Mouse (Mus musculus) kidney, postnatal 4 days (tissue): ENCODE measurements at regions not wholly inside any gene's neighbourhood (a gene's known extent, or its start where the extent isn't known, plus 50 kb on each side); places are given as distances from the start of the nearest gene placed in this dataset.
A peak's percentile ranks its signal among the peaks of the same experiment; 100 is the strongest.

Experiments used
- DNase-seq, 2 experiments: peaks; one replicate each; pipeline ENCODE4 v3.0.0; 2021; ENCODE audit warnings: mixed read lengths in 2 of 2

DNA sequence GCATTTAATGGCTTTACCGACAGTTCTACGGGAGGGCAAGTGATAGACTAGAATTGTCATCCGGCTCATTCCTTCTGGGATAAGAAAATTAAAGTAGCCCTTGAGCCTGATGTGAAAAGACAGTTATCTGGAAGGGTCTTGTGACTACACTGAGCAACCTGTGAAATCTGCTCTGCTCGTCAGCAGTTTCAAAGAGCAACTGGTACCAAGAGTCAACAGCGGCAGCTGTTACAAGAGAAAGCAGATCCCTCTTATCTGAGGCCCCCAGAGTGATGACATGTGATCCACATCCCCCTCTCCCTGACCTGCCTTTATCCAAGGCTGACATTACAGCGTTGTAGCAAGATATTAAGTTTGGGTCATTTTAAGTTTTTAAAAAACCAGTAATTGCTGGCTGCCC, 52.6 kb upstream of the Unc13c start:
- no peak for DNase-seq

DNA sequence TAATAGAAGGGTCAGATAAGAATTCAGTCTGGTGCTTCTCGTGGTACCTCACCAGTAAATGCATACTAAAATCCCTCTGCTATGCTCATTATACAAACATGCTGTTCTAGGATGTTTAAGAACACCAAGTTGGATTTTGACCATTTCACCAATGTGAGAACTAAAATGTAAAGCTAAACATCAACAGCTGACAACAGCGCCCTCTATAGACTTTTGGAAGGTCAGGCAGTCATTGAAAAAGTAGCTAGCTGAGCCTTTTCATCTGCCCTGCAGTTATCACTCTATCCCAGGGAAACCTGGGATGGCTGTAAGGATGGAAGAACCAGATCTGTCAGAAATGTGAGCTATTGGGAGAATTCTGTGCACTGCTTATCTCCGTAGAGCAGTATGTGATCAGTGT, 55.2 kb upstream of the Unc13c start:
- no peak for DNase-seq

DNA sequence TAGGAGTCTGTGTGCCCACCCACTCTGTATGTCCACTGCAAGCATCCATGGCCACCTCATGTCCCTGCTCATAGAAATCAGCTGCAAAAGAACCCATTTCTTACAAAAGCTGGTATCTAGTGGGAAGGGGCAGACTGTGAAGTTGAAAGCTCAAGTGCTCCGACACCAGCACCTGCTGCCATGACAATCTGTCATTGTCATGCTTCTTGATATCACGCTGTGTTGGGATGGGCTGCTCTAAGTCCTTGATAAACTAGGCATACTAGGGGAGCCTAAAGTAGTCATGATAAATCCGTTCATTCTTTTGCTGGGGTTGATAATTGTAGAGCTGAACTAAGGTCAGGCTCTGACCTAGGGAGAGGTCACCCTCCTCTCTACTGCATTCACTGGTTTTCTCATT, 57.4 kb upstream of the Unc13c start:
- DNase-seq = no peak

GRCm38 (mm10) chr9:74028438-74028837, 59.7 kb upstream of the Unc13c start:
- DNase-seq = peak; percentile 27 to 36

GRCm38 (mm10) chr9:74045936-74046335, 64.2 kb upstream of the Wdr72 start:
- DNase-seq = peak; percentile 15 to 21

- DNase-seq = no peak
Measured at GRCm38 (mm10) chr9:74049776-74050175, 60.4 kb upstream of the Wdr72 start.

DNA sequence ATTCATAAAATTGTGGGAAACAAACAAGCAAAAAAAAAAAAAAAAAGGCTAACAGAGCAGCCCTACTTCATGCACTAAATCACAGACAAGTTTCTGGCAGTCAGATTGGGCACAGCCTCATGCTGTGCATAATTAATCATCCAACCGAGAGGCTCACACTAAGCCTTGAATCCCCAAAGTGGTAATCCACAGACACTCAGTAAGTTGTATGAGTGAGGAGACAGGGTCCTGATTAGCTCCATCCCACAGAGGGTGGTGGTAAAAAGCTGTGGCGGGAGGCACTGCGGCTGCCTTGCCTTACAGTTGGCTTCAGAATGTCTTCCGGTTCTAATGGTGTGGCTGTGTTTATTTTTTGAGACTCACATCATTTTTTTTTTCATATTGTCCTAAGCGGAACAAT, 53.4 kb upstream of the Wdr72 start:
- no peak for DNase-seq

DNA sequence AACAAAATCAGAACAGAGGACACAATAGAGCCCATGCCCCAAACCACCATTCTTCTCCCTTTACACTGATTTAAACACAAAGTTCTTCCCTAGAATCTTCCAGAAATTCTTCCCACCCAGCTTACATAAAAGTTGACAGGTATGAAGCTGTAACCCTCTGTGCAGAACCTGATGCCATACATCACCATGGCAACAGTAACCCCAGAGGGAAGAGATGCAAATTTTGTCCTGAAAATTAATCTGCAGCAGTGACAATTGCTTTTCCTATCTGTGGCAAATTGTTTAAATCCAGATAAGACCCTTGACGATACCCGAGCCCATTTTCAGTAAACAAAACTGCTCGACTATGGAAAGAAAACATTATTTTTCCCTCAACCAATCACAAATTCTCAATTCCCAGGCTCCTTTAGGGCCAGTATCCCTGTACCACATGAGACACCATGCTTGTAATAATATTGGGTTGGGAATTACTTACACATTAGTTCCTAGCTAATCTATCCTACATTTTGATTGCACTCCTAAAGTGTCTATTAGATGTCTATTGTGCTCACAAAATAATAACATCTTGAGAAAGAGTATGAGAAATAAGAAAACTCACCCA, 52.6 kb upstream of the Wdr72 start:
- DNase-seq = no peak

GRCm38 (mm10) chr9:74058269-74058871, 51.8 kb upstream of the Wdr72 start:
- DNase-seq = no peak
